Comparison of ENCODE assay signal across 12 mouse cellular contexts in the genomic region with DNA sequence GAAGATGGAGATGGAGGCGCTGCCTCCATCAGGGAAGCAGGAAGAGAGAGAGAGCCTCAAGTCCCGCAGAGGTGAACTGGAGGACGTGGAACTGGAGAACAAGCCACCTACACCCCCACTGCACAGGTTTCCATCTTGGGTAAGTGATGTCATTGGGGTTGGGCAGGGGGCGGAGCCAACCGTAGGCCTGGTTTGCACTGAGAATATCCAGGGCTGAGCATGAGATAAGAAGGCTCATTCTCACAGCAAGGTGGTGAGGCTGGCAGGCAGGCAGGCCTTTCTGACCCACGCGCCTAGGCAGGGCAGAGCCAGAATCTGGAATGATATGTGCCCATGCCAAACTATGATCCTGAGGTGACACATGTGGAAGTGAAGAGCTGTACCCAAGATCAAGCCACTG. TPM values are rescaled to one million over a fixed set of nuclear protein-coding genes. Genes with fewer than 3 reads are reported as not detected.
DNase-seq lines count a peak whose midpoint lies in the region; ATAC-seq and TF ChIP-seq lines count a peak whose summit lies in the region.
"Had no signal": no experiment of that assay in that cellular context is flagged by ENCODE, and none has a peak within 500 bp of the region (broad histone marks: within the 10 kb centered on the region; RNA-seq: fewer than 3 reads in every experiment).

No protein-coding gene starts in this region.

- WGBS in kidney, embryonic 15.5 days = 87% methylated on average over 7 of the region's 7 CpGs
- WGBS in heart, postnatal 0 days = 36% methylated on average over 7 of the region's 7 CpGs
- 86% methylated on average over 7 of the region's 7 CpGs for WGBS in limb, embryonic 10.5 days

- H3K9me3 ChIP-seq in kidney, embryonic 15.5 days (replicated peaks) = no peaks in the 10 kb centered on the region
- H3K9me3 ChIP-seq in heart, postnatal 0 days (replicated peaks; ENCODE audit: control insufficient read depth, low read length) = no peaks in the 10 kb centered on the region
- H3K9me3 ChIP-seq in limb, embryonic 10.5 days (replicated peaks) = no peaks in the 10 kb centered on the region

- peak; percentile 98 for TF ChIP-seq EP300 in heart, postnatal 0 days (IDR thresholded peaks at IDR 0.05; ENCODE audit: low read depth)

- DNase-seq in kidney, adult 18-20 months = peak; percentile 25
- peak; percentile 54 for DNase-seq in c-Kit-positive CD71-positive TER-119-negative erythroid progenitor cells, embryonic 14.5 days (ENCODE audit: low read depth)
- DNase-seq in heart, postnatal 0 days (ENCODE audit: low spot score) = peak; percentile 93
- no peak for DNase-seq in limb, embryonic 10.5 days (ENCODE audit: low spot score)
- no peak for DNase-seq in left cerebral cortex, adult 18-20 months (ENCODE audit: low spot score in 2 of 2)
- no peak for DNase-seq in urinary bladder, postnatal 25 days (ENCODE audit: low spot score)
- DNase-seq: adrenal gland, adult 8-10 months; gastrocnemius, postnatal 25 days; kidney, postnatal 10 days; right cerebral cortex, postnatal 14 days had no signal

- H3K27ac ChIP-seq in kidney, embryonic 15.5 days = no peak overlapping the region
- peak overlapping the region; percentile 57 for H3K27ac ChIP-seq in heart, postnatal 0 days (ENCODE audit: low read depth)
- no peak overlapping the region for H3K27ac ChIP-seq in limb, embryonic 10.5 days

- H3K9ac ChIP-seq in kidney, embryonic 15.5 days = no peak overlapping the region
- H3K9ac ChIP-seq in heart, postnatal 0 days (replicated peaks; ENCODE audit: low read depth, low read length) = no peak overlapping the region

- no peaks in the 10 kb centered on the region for H3K27me3 ChIP-seq in kidney, embryonic 15.5 days
- no peaks in the 10 kb centered on the region for H3K27me3 ChIP-seq in heart, postnatal 0 days (ENCODE audit: control insufficient read depth, insufficient read depth, low read length)
- no peaks in the 10 kb centered on the region for H3K27me3 ChIP-seq in limb, embryonic 10.5 days (ENCODE audit: low read depth, poor library complexity, severe bottlenecking)

- no peak overlapping the region for H3K4me3 ChIP-seq in kidney, embryonic 15.5 days (replicated peaks)
- H3K4me3 ChIP-seq in heart, postnatal 0 days (ENCODE audit: low read depth, low read length) = no peak overlapping the region
- H3K4me3 ChIP-seq in limb, embryonic 10.5 days = no peak overlapping the region

- H3K4me1 ChIP-seq in kidney, embryonic 15.5 days = no peaks in the 10 kb centered on the region
- H3K4me1 ChIP-seq in heart, postnatal 0 days (ENCODE audit: control insufficient read depth, insufficient read depth) = peaks cover 17% of the 10 kb centered on the region
- H3K4me1 ChIP-seq in limb, embryonic 10.5 days = no peaks in the 10 kb centered on the region

- ATAC-seq in kidney, embryonic 15.5 days (replicated peaks; ENCODE audit: low FRiP score) = no peak
- ATAC-seq in heart, postnatal 0 days (ENCODE audit: insufficient read depth, low read depth) = peak; percentile 96
- peak; percentile 97 for ATAC-seq in megakaryocyte-erythroid progenitor cell, adult 5-6 weeks (replicated peaks; ENCODE audit: low FRiP score, low TSS enrichment, poor library complexity, severe bottlenecking)

- H3K36me3 ChIP-seq in kidney, embryonic 15.5 days = peaks cover 34% of the 10 kb centered on the region
- peaks cover 7% of the 10 kb centered on the region; the same call in 1 of the 2 replicates for H3K36me3 ChIP-seq in heart, postnatal 0 days (replicated peaks; ENCODE audit: control insufficient read depth, insufficient read depth, low read length)
- peaks cover 25% of the 10 kb centered on the region for H3K36me3 ChIP-seq in limb, embryonic 10.5 days

- no peak for TF ChIP-seq CTCF in heart, postnatal 0 days (IDR thresholded peaks at IDR 0.05; ENCODE audit: low read depth)

- H3K4me2 ChIP-seq in kidney, embryonic 15.5 days = no peak overlapping the region
- H3K4me2 ChIP-seq in heart, postnatal 0 days (ENCODE audit: low read depth, low read length) = no peak overlapping the region

RNA-seq across cellular contexts. Expression of gene Plekhh1, which starts 26.3 kb away (rescaled TPM):
- polyA plus RNA-seq in kidney, embryonic 15.5 days (2015; fragmentation: Nextera tagmentation; extraction: Ambion mirVana) = 6.3 and 7.0 TPM in 2 replicates
- 6.2 and 15.0 TPM in 2 replicates for total RNA-seq in heart, postnatal 0 days (2014; rRNA removed; ENCODE audit: low replicate concordance)
- polyA plus RNA-seq in heart, postnatal 0 days (2015; fragmentation: Nextera tagmentation; extraction: Ambion mirVana) = 2.5 and 4.0 TPM in 2 replicates
- total RNA-seq in megakaryocyte-erythroid progenitor cell, adult 5-6 weeks (2014; fragmentation: Nextera tagmentation) = not detected in 2 replicates
- not detected in 2 replicates for total RNA-seq in megakaryocyte-erythroid progenitor cell, adult 5-6 weeks (2017)
- polyA plus RNA-seq in limb, embryonic 10.5 days (2016; fragmentation: Nextera tagmentation; extraction: Ambion mirVana) = 3.3 and 4.3 TPM in 2 replicates
- 10 to 100 TPM in 1 of 2 experiments, 1 to 10 TPM in 1; 9.9 to 12.5 TPM for total RNA-seq in left cerebral cortex, adult 18-20 months (2021)

RNA-seq across cellular contexts. Expression of gene Pigh, which starts 34.2 kb away (rescaled TPM):
- polyA plus RNA-seq in kidney, embryonic 15.5 days (2015; fragmentation: Nextera tagmentation; extraction: Ambion mirVana) = 31.7 and 36.2 TPM in 2 replicates
- total RNA-seq in heart, postnatal 0 days (2014; rRNA removed; ENCODE audit: low replicate concordance) = 6.2 and 9.8 TPM in 2 replicates
- 9.6 and 9.7 TPM in 2 replicates for polyA plus RNA-seq in heart, postnatal 0 days (2015; fragmentation: Nextera tagmentation; extraction: Ambion mirVana)
- 6.8 and 11.0 TPM in 2 replicates for total RNA-seq in megakaryocyte-erythroid progenitor cell, adult 5-6 weeks (2014; fragmentation: Nextera tagmentation)
- 12.7 and 13.0 TPM in 2 replicates for total RNA-seq in megakaryocyte-erythroid progenitor cell, adult 5-6 weeks (2017)
- polyA plus RNA-seq in limb, embryonic 10.5 days (2016; fragmentation: Nextera tagmentation; extraction: Ambion mirVana) = 28.4 and 34.4 TPM in 2 replicates
- 1 to 10 TPM; 8.3 to 9.6 TPM for total RNA-seq in left cerebral cortex, adult 18-20 months (2021)

RNA-seq across cellular contexts. Expression of gene Tmem229b, which starts 47.8 kb away (rescaled TPM):
- polyA plus RNA-seq in kidney, embryonic 15.5 days (2015; fragmentation: Nextera tagmentation; extraction: Ambion mirVana) = 4.2 and 4.5 TPM in 2 replicates
- 4.8 and 12.8 TPM in 2 replicates for total RNA-seq in heart, postnatal 0 days (2014; rRNA removed; ENCODE audit: low replicate concordance)
- 1.4 and 1.9 TPM in 2 replicates for polyA plus RNA-seq in heart, postnatal 0 days (2015; fragmentation: Nextera tagmentation; extraction: Ambion mirVana)
- total RNA-seq in megakaryocyte-erythroid progenitor cell, adult 5-6 weeks (2014; fragmentation: Nextera tagmentation) = 12.2 and 22.1 TPM in 2 replicates
- 8.5 and 10.6 TPM in 2 replicates for total RNA-seq in megakaryocyte-erythroid progenitor cell, adult 5-6 weeks (2017)
- 1.3 and 2.3 TPM in 2 replicates for polyA plus RNA-seq in limb, embryonic 10.5 days (2016; fragmentation: Nextera tagmentation; extraction: Ambion mirVana)
- total RNA-seq in left cerebral cortex, adult 18-20 months (2021) = 10 to 100 TPM; 24.8 to 25.5 TPM

Comparison
In these comparisons a context has a peak if more than half of its experiments do, and no peak if none do; other contexts are left out.
1. DNase-seq: peak in kidney, adult 18-20 months (single experiment), c-Kit-positive CD71-positive TER-119-negative erythroid progenitor cells, embryonic 14.5 days (single experiment) and heart, postnatal 0 days (single experiment); none in limb, embryonic 10.5 days (single experiment), left cerebral cortex, adult 18-20 months (0 of 2) and urinary bladder, postnatal 25 days (single experiment).